Mouse (Mus musculus) thymus, postnatal 4 days (tissue): ENCODE results near the gene Pik3r6.

Experiments used
- DNase-seq: peaks from one replicate; pipeline ENCODE4 v3.0.0; 2021

The Pik3r6 gene

GRCm38 (mm10) chr11:68488256-68488824, 14.5 kb upstream of the Pik3r6 start:
- DNase-seq = peak; percentile 5

GRCm38 (mm10) chr11:68489236-68489635, 13.6 kb upstream of the Pik3r6 start:
- no peak for DNase-seq

- no peak for DNase-seq
Measured at GRCm38 (mm10) chr11:68492592-68492991, 10.2 kb upstream of the Pik3r6 start.

- DNase-seq = no peak
Measured at GRCm38 (mm10) chr11:68493760-68494159, 9.1 kb upstream of the Pik3r6 start.

GRCm38 (mm10) chr11:68497081-68497480, 5.7 kb upstream of the Pik3r6 start:
- DNase-seq = no peak

GRCm38 (mm10) chr11:68498517-68498916, 4.3 kb upstream of the Pik3r6 start:
- DNase-seq = no peak

- DNase-seq = no peak
Measured at GRCm38 (mm10) chr11:68498999-68499699, 3.7 kb upstream of the Pik3r6 start.

GRCm38 (mm10) chr11:68500949-68501350, 1.9 kb upstream of the Pik3r6 start:
- no peak for DNase-seq

- no peak for DNase-seq
Measured at GRCm38 (mm10) chr11:68502408-68502807, 411 bp upstream of the Pik3r6 start.

GRCm38 (mm10) chr11:68504913-68505312, 2.1 kb downstream of the Pik3r6 start:
- no peak for DNase-seq

GRCm38 (mm10) chr11:68507246-68507645, 4.4 kb downstream of the Pik3r6 start:
- DNase-seq = no peak

- DNase-seq = no peak
Measured at GRCm38 (mm10) chr11:68508619-68509018, 5.8 kb downstream of the Pik3r6 start.

- no peak for DNase-seq
Measured at GRCm38 (mm10) chr11:68509194-68509593, 6.4 kb downstream of the Pik3r6 start.

GRCm38 (mm10) chr11:68513969-68514368, 11.2 kb downstream of the Pik3r6 start:
- DNase-seq = no peak

GRCm38 (mm10) chr11:68519362-68519761, 16.5 kb downstream of the Pik3r6 start:
- no peak for DNase-seq

- no peak for DNase-seq
Measured at GRCm38 (mm10) chr11:68519815-68520214, 17.0 kb downstream of the Pik3r6 start.

- no peak for DNase-seq
Measured at GRCm38 (mm10) chr11:68520439-68520838, 17.6 kb downstream of the Pik3r6 start.

GRCm38 (mm10) chr11:68521352-68521751, 18.5 kb downstream of the Pik3r6 start:
- DNase-seq = no peak

- DNase-seq = no peak
Measured at GRCm38 (mm10) chr11:68526441-68526840, 23.6 kb downstream of the Pik3r6 start.

- peak; percentile 87 for DNase-seq
Measured at GRCm38 (mm10) chr11:68531066-68531806, 28.4 kb downstream of the Pik3r6 start.

- DNase-seq = no peak
Measured at GRCm38 (mm10) chr11:68531941-68532535, 29.2 kb downstream of the Pik3r6 start.

- DNase-seq = no peak
Measured at GRCm38 (mm10) chr11:68532773-68533172, 30.0 kb downstream of the Pik3r6 start.

GRCm38 (mm10) chr11:68533971-68534475, 31.2 kb downstream of the Pik3r6 start:
- DNase-seq = no peak
